Mouse (Mus musculus) MEL (cell line): ENCODE results near the gene Pip4k2b. TPM values are rescaled to one million over a fixed set of nuclear protein-coding genes. Genes with fewer than 3 reads are reported as not detected.

Experiments
- DNase-seq: peaks from one replicate; pipeline ENCODE4 v3.0.0; 2011; ENCODE audit warnings: low read depth, low spot score
- H3K27ac ChIP-seq: 2 replicates; pipeline ENCODE4 v1.5.1; 2012; ENCODE audit warnings: low read depth, mild to moderate bottlenecking, control low read depth, low read length, moderate library complexity; ENCODE audit not compliant: control insufficient read depth
- H3K27me3 ChIP-seq, 2 experiments: fragments of 150-350 bp in 1 of 2; sonication (generic) in 1 of 2; 2 replicates each; pipeline ENCODE4 v1.6.1; 2012; ENCODE audit warnings: low read length in 2 of 2, mild to moderate bottlenecking in 2 of 2, improper control_type of control experiment in 1 of 2, moderate library complexity in 1 of 2; ENCODE audit not compliant: insufficient read depth in 2 of 2, control insufficient read depth in 1 of 2
- H3K36me3 ChIP-seq, 2 experiments: 2 replicates each; pipeline ENCODE4 v1.6.1; 2012 to 2014; ENCODE audit warnings: low read length in 2 of 2, improper control_type of control experiment in 1 of 2, inconsistent platforms in 1 of 2, mild to moderate bottlenecking in 1 of 2; ENCODE audit not compliant: insufficient read depth in 2 of 2, control insufficient read depth in 1 of 2
- H3K4me1 ChIP-seq, 2 experiments: fragments of 150-350 bp in 1 of 2; sonication (generic) in 1 of 2; 2 replicates each; pipeline ENCODE4 v1.6.1; 2012; ENCODE audit warnings: low read length in 2 of 2, improper control_type of control experiment in 1 of 2, mild to moderate bottlenecking in 1 of 2; ENCODE audit not compliant: insufficient read depth in 2 of 2, control insufficient read depth in 1 of 2
- H3K4me3 ChIP-seq, 2 experiments: fragments of 150-350 bp in 1 of 2; sonication (generic) in 1 of 2; 2 replicates each; pipeline ENCODE4 v1.5.1; 2012; ENCODE audit warnings: low read depth in 2 of 2, low read length in 2 of 2, mild to moderate bottlenecking in 2 of 2, moderate library complexity in 2 of 2, control low read depth in 1 of 2, improper control_type of control experiment in 1 of 2; ENCODE audit not compliant: control insufficient read depth in 1 of 2, insufficient read depth in 1 of 2
- H3K79me2 ChIP-seq: 2 replicates; pipeline ENCODE4 v1.6.1; 2012; ENCODE audit warnings: mild to moderate bottlenecking, low read length, moderate library complexity; ENCODE audit not compliant: control insufficient read depth, poor library complexity, insufficient read depth
- H3K9ac ChIP-seq: 2 replicates; pipeline ENCODE4 v1.6.1; 2012; ENCODE audit warnings: low read depth, mild to moderate bottlenecking, control low read depth, low read length, moderate library complexity; ENCODE audit not compliant: control insufficient read depth, poor library complexity, severe bottlenecking
- H3K9me3 ChIP-seq: fragments of 150-350 bp; sonication (generic); replicated peaks from 2 replicates; pipeline ENCODE4 v1.6.1; 2012; ENCODE audit warnings: mild to moderate bottlenecking, low read length, improper control_type of control experiment, moderate library complexity; ENCODE audit not compliant: insufficient read depth
- CHD1 ChIP-seq: IDR thresholded peaks from 2 replicates; pipeline ENCODE4 v1.6.1; 2012; ENCODE audit warnings: low read depth, mild to moderate bottlenecking, inconsistent platforms, low read length, improper control_type of control experiment
- CTCF ChIP-seq, 3 experiments: IDR thresholded peaks in 2 of 3; conservative IDR thresholded peaks in 1 of 3; 2 replicates each; pipeline ENCODE4 v1.5.1; 2011 to 2012; ENCODE audit warnings: low read length in 3 of 3, low read depth in 2 of 3, mild to moderate bottlenecking in 2 of 3, improper control_type of control experiment in 1 of 3, inconsistent platforms in 1 of 3, mixed read lengths in 1 of 3, moderate library complexity in 1 of 3; ENCODE audit not compliant: control insufficient read depth in 1 of 3, insufficient read depth in 1 of 3, poor library complexity in 1 of 3, severe bottlenecking in 1 of 3
- E2F4 ChIP-seq: IDR thresholded peaks from 2 replicates; pipeline ENCODE4 v1.6.1; 2011; ENCODE audit warnings: low read depth, low read length, improper control_type of control experiment, borderline replicate concordance
- EP300 ChIP-seq, 2 experiments: IDR thresholded peaks; 2 replicates each; pipeline ENCODE4 v1.6.1; 2011; ENCODE audit warnings: improper control_type of control experiment in 2 of 2, low read length in 2 of 2, low read depth in 1 of 2, mild to moderate bottlenecking in 1 of 2
- GABPA ChIP-seq: IDR thresholded peaks from 2 replicates; pipeline ENCODE4 v1.6.1; 2012; ENCODE audit warnings: low read depth, mild to moderate bottlenecking, inconsistent platforms, low read length, improper control_type of control experiment, moderate library complexity
- HCFC1 ChIP-seq: IDR thresholded peaks from 2 replicates; pipeline ENCODE4 v1.6.1; 2012; ENCODE audit warnings: low read depth, mild to moderate bottlenecking, inconsistent platforms, low read length, improper control_type of control experiment, moderate library complexity
- MAZ ChIP-seq: IDR thresholded peaks from 2 replicates; pipeline ENCODE4 v1.6.1; 2012; ENCODE audit warnings: low read depth, mild to moderate bottlenecking, inconsistent platforms, low read length, improper control_type of control experiment
- NELFE ChIP-seq: IDR thresholded peaks from 2 replicates; pipeline ENCODE4 v1.6.1; 2011; ENCODE audit warnings: low read depth, low read length, improper control_type of control experiment
- POLR2AphosphoS2 ChIP-seq: IDR thresholded peaks from 2 replicates; pipeline ENCODE4 v1.6.1; 2011; ENCODE audit warnings: low read length, improper control_type of control experiment
- RAD21 ChIP-seq: IDR thresholded peaks from 2 replicates; pipeline ENCODE4 v1.6.1; 2011; ENCODE audit warnings: mild to moderate bottlenecking, low read depth, low read length, improper control_type of control experiment
- SIN3A ChIP-seq: IDR thresholded peaks from 2 replicates; pipeline ENCODE4 v1.6.1; 2012; ENCODE audit warnings: low read length, improper control_type of control experiment, inconsistent platforms
- SMC3 ChIP-seq: IDR thresholded peaks from 2 replicates; pipeline ENCODE4 v1.6.1; 2011; ENCODE audit warnings: low read depth, low read length, improper control_type of control experiment
- TBP ChIP-seq: IDR thresholded peaks from 2 replicates; pipeline ENCODE4 v1.8.0; 2011; ENCODE audit warnings: low read depth, low read length, improper control_type of control experiment
- USF2 ChIP-seq, 2 experiments: IDR thresholded peaks; 2 replicates each; pipeline ENCODE4 v1.6.1; 2011 to 2012; ENCODE audit warnings: improper control_type of control experiment in 2 of 2, low read length in 2 of 2, borderline replicate concordance in 1 of 2, inconsistent platforms in 1 of 2, low read depth in 1 of 2, mild to moderate bottlenecking in 1 of 2; ENCODE audit not compliant: insufficient read depth in 1 of 2
- ZC3H11A ChIP-seq: IDR thresholded peaks from 2 replicates; pipeline ENCODE4 v1.6.1; 2012; ENCODE audit warnings: low read depth, mild to moderate bottlenecking, inconsistent platforms, low read length, improper control_type of control experiment
- ZNF384 ChIP-seq: IDR thresholded peaks from 2 replicates; pipeline ENCODE4 v1.6.1; 2012; ENCODE audit warnings: low read depth, mild to moderate bottlenecking, inconsistent platforms, low read length, improper control_type of control experiment
- polyA plus RNA-seq, 2 experiments: library from polyadenylated mRNA; stranded (reverse) in 1 of 2; unstranded in 1 of 2; fragments of >175 nt in 1 of 2; fragments of >200 nt in 1 of 2; gene quantifications; 2 replicates each; pipeline versions ENCODE4 v1.2.1 to v1.2.4; 2012; ENCODE audit warnings: low replicate concordance in 2 of 2, low read depth in 1 of 2; ENCODE audit not compliant: insufficient read length in 2 of 2, insufficient read depth in 1 of 2, missing spikeins in 1 of 2
- total RNA-seq: library from RNA; depleted of rRNA; stranded (reverse); fragments of 300-350 nt; gene quantifications from 2 replicates; pipeline ENCODE4 v1.2.3, GENCODE M21; 2012

The Pip4k2b gene
- total and polyA plus RNA-seq, 3 experiments, result 40.2 to 57.3 (median 43.4) TPM

GRCm38 (mm10) chr11:97668160-97668559 lies 76.3 kb downstream of the Pip4k2b start:
- no peak overlapping the region for H3K27ac ChIP-seq
- no peaks in the 10 kb centered on the region; a peak in 1 of 4 replicates for H3K36me3 ChIP-seq
- DNase-seq, result no peak
- peaks cover 0 to 9% of the 10 kb centered on the region in 2 experiments; a peak in 2 of 4 replicates for H3K4me1 ChIP-seq
- H3K79me2 ChIP-seq, result peaks cover 5% of the 10 kb centered on the region
- H3K9me3 ChIP-seq, result no peaks in the 10 kb centered on the region
- H3K9ac ChIP-seq, result no peak overlapping the region
- H3K27me3 ChIP-seq, result no peaks in the 10 kb centered on the region
- TF ChIP-seq POLR2AphosphoS2 (no peak), NELFE (no peak), USF2 (IDR thresholded peaks at IDR 0.05; ENCODE audit: borderline replicate concordance in 1 of 2, insufficient read depth in 1 of 2, low read depth in 1 of 2, low read length in 2 of 2) (no peak), SIN3A (no peak), SMC3 (no peak), RAD21 (no peak), HCFC1 (no peak), GABPA (no peak), EP300 (IDR thresholded peaks at IDR 0.05; ENCODE audit: low read depth in 1 of 2, low read length in 2 of 2) (no peak)
- H3K4me3 ChIP-seq, result no peak overlapping the region

- H3K4me3 ChIP-seq, result no peak overlapping the region
- H3K27ac ChIP-seq, result no peak overlapping the region
- no peaks in the 10 kb centered on the region for H3K9me3 ChIP-seq
- peaks cover 0 to 9% of the 10 kb centered on the region in 2 experiments; a peak in 2 of 4 replicates for H3K4me1 ChIP-seq
- no peak for TF ChIP-seq ZNF384
- no peak for TF ChIP-seq USF2 (IDR thresholded peaks at IDR 0.05; ENCODE audit: borderline replicate concordance in 1 of 2, insufficient read depth in 1 of 2, low read depth in 1 of 2, low read length in 2 of 2)
- no peak for TF ChIP-seq E2F4
- TF ChIP-seq CHD1, result no peak
- TF ChIP-seq MAZ, result no peak
- H3K79me2 ChIP-seq, result peaks cover 7% of the 10 kb centered on the region
- no peak for DNase-seq
- no peak overlapping the region for H3K9ac ChIP-seq
- H3K36me3 ChIP-seq, result no peaks in the 10 kb centered on the region; a peak in 1 of 4 replicates
- no peaks in the 10 kb centered on the region for H3K27me3 ChIP-seq
Measured at GRCm38 (mm10) chr11:97666794-97667193, 77.7 kb downstream of the Pip4k2b start.

GRCm38 (mm10) chr11:97666221-97666620 lies 78.3 kb downstream of the Pip4k2b start:
- DNase-seq, result peak; percentile 55
- Histone ChIP-seq H3K27ac (no peak overlapping the region), H3K9ac (no peak overlapping the region), H3K36me3 (no peaks in the 10 kb centered on the region; a peak in 1 of 4 replicates), H3K9me3 (no peaks in the 10 kb centered on the region), H3K79me2 (peaks cover 7% of the 10 kb centered on the region), H3K4me1 (peaks cover 3 to 9% of the 10 kb centered on the region in 2 experiments; a peak in 3 of 4 replicates), H3K4me3 (no peak overlapping the region)
- no peak for TF ChIP-seq E2F4
- peak; percentile 43 to 76 (median 74) for TF ChIP-seq CTCF (IDR thresholded peaks at IDR 0.05 in 2 of 3, conservative IDR thresholded peaks at IDR 0.05 in 1 of 3; ENCODE audit: control insufficient read depth in 1 of 3, insufficient read depth in 1 of 3, low read depth in 2 of 3, low read length in 3 of 3, poor library complexity in 1 of 3, severe bottlenecking in 1 of 3)
- peak; percentile 60 for TF ChIP-seq SMC3
- no peak for TF ChIP-seq HCFC1
- peak; percentile 29 for TF ChIP-seq RAD21
- 0 out of 2 replicates have a peak, but pooled peaks have one; percentile 13 for TF ChIP-seq TBP
- peak; percentile 5; the same call in 1 of the 2 replicates for TF ChIP-seq ZC3H11A
- no peak for TF ChIP-seq GABPA
- peak; percentile 27; the same call in 1 of the 2 replicates for TF ChIP-seq SIN3A
- TF ChIP-seq, all 39 proteins: peak for 6
- H3K27me3 ChIP-seq, result no peaks in the 10 kb centered on the region
